Mouse (Mus musculus): ENCODE data around the gene Defb33.

Defb33 gene

DNA sequence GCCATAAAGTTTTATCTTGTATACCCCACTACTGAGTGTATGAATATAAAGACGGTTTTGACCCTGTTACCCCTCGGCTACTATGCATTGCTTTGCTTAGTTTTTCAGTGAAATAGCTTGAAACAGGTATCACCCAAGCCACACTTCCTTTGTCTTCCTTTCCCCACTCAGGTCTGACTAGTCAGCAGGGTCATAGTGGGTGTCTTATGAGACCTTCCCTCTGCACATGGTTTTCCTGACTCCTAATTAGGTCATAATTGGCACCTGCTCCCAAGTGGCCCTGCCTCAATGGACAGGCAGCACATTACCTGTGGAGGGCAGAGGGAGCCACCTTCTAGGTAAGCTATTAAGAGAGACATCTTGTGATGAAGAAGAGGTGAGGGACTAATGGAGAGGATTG is at the start of gene Defb33:
Gene Defb33, plus strand, starts transcription at position 301 of the 400 bp plus-strand sequence.
- no peak for DNase-seq (ENCODE audit: low read depth, low spot score)
- no peaks in the 10 kb centered on the region for H3K27me3 ChIP-seq (ENCODE audit: control insufficient read depth, insufficient read depth, low read length, poor library complexity, severe bottlenecking)
- H3K36me3 ChIP-seq (ENCODE audit: control insufficient read depth, insufficient read depth, low read length, poor library complexity, severe bottlenecking) = no peaks in the 10 kb centered on the region

GRCm38 (mm10) chr8:20874608-20875007 is 17.9 kb upstream of the Defb33 start:
- no peak for DNase-seq (ENCODE audit: low read depth, low spot score)
- Histone ChIP-seq H3K27me3 (ENCODE audit: control insufficient read depth, insufficient read depth, low read length, poor library complexity, severe bottlenecking) (no peaks in the 10 kb centered on the region), H3K36me3 (ENCODE audit: control insufficient read depth, insufficient read depth, low read length, poor library complexity, severe bottlenecking) (no peaks in the 10 kb centered on the region)

DNA sequence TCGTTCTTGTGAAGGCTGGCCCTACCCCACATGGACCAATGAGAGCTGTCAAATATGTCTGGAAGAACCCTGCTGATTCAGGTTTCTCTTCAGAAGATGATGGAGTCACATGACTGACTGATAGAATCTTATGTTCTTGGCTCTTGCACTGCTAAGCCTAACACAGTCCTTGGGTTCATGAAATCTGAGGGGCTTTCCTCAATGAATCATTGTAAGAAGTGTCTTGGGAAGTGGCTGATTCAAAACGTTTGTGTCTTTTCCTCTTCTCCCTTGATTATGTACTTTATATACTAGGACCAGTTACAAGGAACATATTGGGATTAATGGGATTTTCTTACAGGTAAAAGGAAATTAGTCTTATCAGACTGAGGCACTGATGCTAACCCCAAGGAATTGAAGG is 10.1 kb downstream of the Defb33 start, which contains the start of gene Gm15056:
Gene Gm15056, minus strand, starts transcription at position 101 of the 400 bp plus-strand sequence.
- H3K27me3 ChIP-seq (ENCODE audit: control insufficient read depth, insufficient read depth, low read length, poor library complexity, severe bottlenecking) = no peaks in the 10 kb centered on the region
- H3K36me3 ChIP-seq (ENCODE audit: control insufficient read depth, insufficient read depth, low read length, poor library complexity, severe bottlenecking) = no peaks in the 10 kb centered on the region
- DNase-seq (ENCODE audit: low read depth, low spot score) = no peak

GRCm38 (mm10) chr8:20907119-20907518 is 14.7 kb downstream of the Defb33 start:
- H3K27me3 ChIP-seq (ENCODE audit: control insufficient read depth, insufficient read depth, low read length, poor library complexity, severe bottlenecking) = no peaks in the 10 kb centered on the region
- no peaks in the 10 kb centered on the region for H3K36me3 ChIP-seq (ENCODE audit: control insufficient read depth, insufficient read depth, low read length, poor library complexity, severe bottlenecking)
- no peak for DNase-seq (ENCODE audit: low read depth, low spot score)

- Histone ChIP-seq H3K36me3 (ENCODE audit: control insufficient read depth, insufficient read depth, low read length, poor library complexity, severe bottlenecking) (no peaks in the 10 kb centered on the region), H3K27me3 (ENCODE audit: control insufficient read depth, insufficient read depth, low read length, poor library complexity, severe bottlenecking) (no peaks in the 10 kb centered on the region)
- no peak for DNase-seq (ENCODE audit: low read depth, low spot score)
Measured at GRCm38 (mm10) chr8:20908256-20908655, 15.8 kb downstream of the Defb33 start.

DNA sequence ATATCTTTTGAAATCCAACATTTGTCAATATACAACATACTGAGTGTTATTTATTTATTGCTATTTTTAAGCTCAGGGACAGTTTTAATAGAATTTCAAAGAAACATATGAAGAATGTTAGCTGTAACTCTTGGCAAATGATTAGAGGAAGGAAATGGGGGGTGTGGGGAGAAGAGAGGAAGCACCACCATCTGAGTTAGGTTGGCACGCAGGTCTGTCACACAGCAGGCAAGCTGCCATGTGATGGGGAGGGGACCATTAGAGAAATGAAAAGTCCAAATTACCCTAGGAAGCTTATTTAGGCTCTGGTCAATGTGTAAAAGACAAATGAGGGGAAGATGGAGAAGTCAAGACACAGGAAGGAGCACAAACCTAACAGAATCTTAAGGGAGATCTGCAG is 19.8 kb downstream of the Defb33 start:
- no peaks in the 10 kb centered on the region for H3K36me3 ChIP-seq (ENCODE audit: control insufficient read depth, insufficient read depth, low read length, poor library complexity, severe bottlenecking)
- DNase-seq (ENCODE audit: low read depth, low spot score) = no peak
- no peaks in the 10 kb centered on the region for H3K27me3 ChIP-seq (ENCODE audit: control insufficient read depth, insufficient read depth, low read length, poor library complexity, severe bottlenecking)

DNA sequence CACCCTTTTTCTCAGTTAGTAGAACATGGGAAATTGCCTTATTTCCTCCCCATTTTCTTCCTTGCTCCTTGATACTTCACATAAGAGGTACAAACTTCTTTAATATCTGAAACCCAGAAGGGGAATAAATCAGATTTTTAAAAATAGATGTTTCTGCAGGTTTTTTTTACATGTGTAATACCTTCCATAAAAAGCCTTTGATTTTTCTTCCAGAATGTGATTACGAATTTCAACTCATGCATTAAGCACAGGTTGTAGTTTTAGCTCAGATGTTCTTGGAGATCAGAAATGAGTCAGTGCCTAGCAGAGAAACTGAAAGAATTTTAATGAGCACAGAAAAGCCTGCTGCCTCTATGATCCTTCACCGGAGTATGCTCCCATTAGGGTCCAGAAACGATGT is 29.5 kb downstream of the Defb33 start, which contains the start of gene Gm6040:
Gene Gm6040, minus strand, starts transcription at position 101 of the 400 bp plus-strand sequence.
- DNase-seq (ENCODE audit: low read depth, low spot score) = no peak
- Histone ChIP-seq H3K27me3 (ENCODE audit: control insufficient read depth, insufficient read depth, low read length, poor library complexity, severe bottlenecking) (no peaks in the 10 kb centered on the region), H3K36me3 (ENCODE audit: control insufficient read depth, insufficient read depth, low read length, poor library complexity, severe bottlenecking) (no peaks in the 10 kb centered on the region)

DNA sequence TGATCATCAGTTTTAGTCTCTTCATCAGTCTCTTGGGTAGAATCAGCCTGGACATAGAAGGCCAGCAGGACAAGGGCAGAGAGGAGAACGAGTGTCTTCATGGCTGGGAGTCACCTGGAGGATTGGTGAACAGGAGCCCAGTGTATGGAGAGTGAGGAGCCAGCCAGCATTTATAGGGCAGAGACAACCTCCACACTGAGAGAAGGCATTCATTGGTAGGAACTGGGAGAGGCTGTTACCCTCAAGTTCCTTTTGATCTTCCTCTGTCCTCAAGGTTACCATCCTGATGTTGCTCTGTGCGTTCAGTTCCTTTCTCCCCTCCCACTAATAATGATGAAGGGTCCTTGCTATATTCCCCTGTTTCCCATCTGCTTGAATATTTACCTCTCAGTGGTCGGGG is 52.1 kb downstream of the Defb33 start, which contains the start of gene AY761185:
Gene AY761185, minus strand, starts transcription at position 101 of the 400 bp plus-strand sequence.
- H3K36me3 ChIP-seq (ENCODE audit: control insufficient read depth, insufficient read depth, low read length, poor library complexity, severe bottlenecking) = no peaks in the 10 kb centered on the region
- no peaks in the 10 kb centered on the region for H3K27me3 ChIP-seq (ENCODE audit: control insufficient read depth, insufficient read depth, low read length, poor library complexity, severe bottlenecking)
- DNase-seq (ENCODE audit: low read depth, low spot score) = no peak
